Mouse (Mus musculus): ENCODE measurements around the gene Cd70.
A peak's percentile ranks its signal among the peaks of the same experiment; 100 is the strongest.

The Cd70 gene

GRCm38 (mm10) chr17:57148994-57149803 is at the start of gene Cd70:
Gene Cd70, minus strand, starts transcription at chr17:57149777.
- DNase-seq (ENCODE audit: low read depth, low spot score) = no peak

GRCm38 (mm10) chr17:57198252-57198651 is 48.7 kb upstream of the Cd70 start:
- no peak for DNase-seq (ENCODE audit: low read depth, low spot score)

GRCm38 (mm10) chr17:57195326-57196010 is 45.9 kb upstream of the Cd70 start:
- DNase-seq (ENCODE audit: low read depth, low spot score) = no peak

GRCm38 (mm10) chr17:57194771-57195170 is 45.2 kb upstream of the Cd70 start:
- DNase-seq (ENCODE audit: low read depth, low spot score) = no peak

GRCm38 (mm10) chr17:57194041-57194507 is 44.5 kb upstream of the Cd70 start, which contains the start of gene Tnfsf14:
Gene Tnfsf14, minus strand, starts transcription at chr17:57194177.
- DNase-seq (ENCODE audit: low read depth, low spot score) = no peak

- DNase-seq (ENCODE audit: low read depth, low spot score) = no peak
These were observed 39.1 kb upstream of the Cd70 start for GRCm38 (mm10) chr17:57188510-57189192.

- DNase-seq (ENCODE audit: low read depth, low spot score) = no peak
These were observed 36.1 kb upstream of the Cd70 start for GRCm38 (mm10) chr17:57185641-57186040.

- no peak for DNase-seq (ENCODE audit: low read depth, low spot score)
These were observed 33.3 kb upstream of the Cd70 start for GRCm38 (mm10) chr17:57182871-57183270.

- DNase-seq (ENCODE audit: low read depth, low spot score) = no peak
These were observed 30.8 kb upstream of the Cd70 start for GRCm38 (mm10) chr17:57180363-57180762.

- no peak for DNase-seq (ENCODE audit: low read depth, low spot score)
These were observed 23.8 kb upstream of the Cd70 start for GRCm38 (mm10) chr17:57173351-57173750.

- DNase-seq (ENCODE audit: low read depth, low spot score) = no peak
These were observed 22.8 kb upstream of the Cd70 start for GRCm38 (mm10) chr17:57172378-57172777.

- no peak for DNase-seq (ENCODE audit: low read depth, low spot score)
These were observed 21.2 kb upstream of the Cd70 start for GRCm38 (mm10) chr17:57170616-57171260.

GRCm38 (mm10) chr17:57166800-57167791 is 17.5 kb upstream of the Cd70 start:
- DNase-seq (ENCODE audit: low read depth, low spot score) = peak; percentile 62

- no peak for DNase-seq (ENCODE audit: low read depth, low spot score)
These were observed 4.2 kb upstream of the Cd70 start for GRCm38 (mm10) chr17:57153787-57154186.

GRCm38 (mm10) chr17:57153006-57153405 is 3.4 kb upstream of the Cd70 start:
- DNase-seq (ENCODE audit: low read depth, low spot score) = no peak

- DNase-seq (ENCODE audit: low read depth, low spot score) = no peak
These were observed 1.2 kb downstream of the Cd70 start for GRCm38 (mm10) chr17:57148343-57148742.

GRCm38 (mm10) chr17:57145115-57145514 is 4.5 kb downstream of the Cd70 start:
- no peak for DNase-seq (ENCODE audit: low read depth, low spot score)

GRCm38 (mm10) chr17:57143704-57144103 is 5.9 kb downstream of the Cd70 start:
- no peak for DNase-seq (ENCODE audit: low read depth, low spot score)

- DNase-seq (ENCODE audit: low read depth, low spot score) = no peak
These were observed 9.9 kb downstream of the Cd70 start for GRCm38 (mm10) chr17:57139708-57140107.

- no peak for DNase-seq (ENCODE audit: low read depth, low spot score)
These were observed 10.9 kb downstream of the Cd70 start for GRCm38 (mm10) chr17:57138676-57139075.
